Mouse (Mus musculus) subcutaneous adipose tissue, adult 2 months (tissue): ENCODE measurements around the gene Uchl4. TPM values are rescaled to one million over a fixed set of nuclear protein-coding genes. Genes with fewer than 3 reads are reported as not detected.

Experiments used
- polyA plus RNA-seq: library from polyadenylated mRNA; depleted of rRNA; stranded (reverse); fragments of >200 nt; gene quantifications from 2 replicates; pipeline ENCODE4 v1.2.3, GENCODE M21; 2012; ENCODE audit warnings: low replicate concordance; rRNA removed

The Uchl4 gene
- 0.20 TPM in 1 of 2 replicates, not detected in the other for polyA plus RNA-seq

GRCm38 (mm10) chr9:64234768-64235435 is at the start of gene Uchl4:
TSS of gene Uchl4 (plus strand) at chr9:64235201.

GRCm38 (mm10) chr9:64253021-64253904 is 18.3 kb downstream of the Uchl4 start, which contains the start of gene Map2k1:
TSS of gene Map2k1 (minus strand) at chr9:64253631.

GRCm38 (mm10) chr9:64281105-64281780 is 46.2 kb downstream of the Uchl4 start, which contains the start of gene Tipin:
TSS of gene Tipin (plus strand) at chr9:64281581.

Other genes with a start within 250 kb of the Uchl4 start
- gene Smad6, start 213.1 kb upstream of the Uchl4 start, polyA plus RNA-seq = 14.9 and 19.0 TPM in 2 replicates
- gene Lctl, start 118.1 kb upstream of the Uchl4 start, polyA plus RNA-seq = 25.1 and 112 TPM in 2 replicates
- gene Zwilch, start 62.1 kb upstream of the Uchl4 start, polyA plus RNA-seq = 1.0 and 2.6 TPM in 2 replicates
- gene Rpl4, start 61.8 kb upstream of the Uchl4 start, polyA plus RNA-seq = 338 and 726 TPM in 2 replicates
- 12.7 and 24.3 TPM in 2 replicates for gene Snapc5, start 55.9 kb upstream of the Uchl4 start, polyA plus RNA-seq
- gene Map2k1, start 18.4 kb downstream of the Uchl4 start, polyA plus RNA-seq = 47.7 and 53.8 TPM in 2 replicates
- 7.8 and 8.1 TPM in 2 replicates for gene Tipin, start 46.4 kb downstream of the Uchl4 start, polyA plus RNA-seq
- gene Dis3l, start 106.1 kb downstream of the Uchl4 start, polyA plus RNA-seq = 10.7 and 15.9 TPM in 2 replicates
- 0.17 and 0.23 TPM in 2 replicates for gene Megf11, start 150.4 kb downstream of the Uchl4 start, polyA plus RNA-seq